In the genomic region with DNA sequence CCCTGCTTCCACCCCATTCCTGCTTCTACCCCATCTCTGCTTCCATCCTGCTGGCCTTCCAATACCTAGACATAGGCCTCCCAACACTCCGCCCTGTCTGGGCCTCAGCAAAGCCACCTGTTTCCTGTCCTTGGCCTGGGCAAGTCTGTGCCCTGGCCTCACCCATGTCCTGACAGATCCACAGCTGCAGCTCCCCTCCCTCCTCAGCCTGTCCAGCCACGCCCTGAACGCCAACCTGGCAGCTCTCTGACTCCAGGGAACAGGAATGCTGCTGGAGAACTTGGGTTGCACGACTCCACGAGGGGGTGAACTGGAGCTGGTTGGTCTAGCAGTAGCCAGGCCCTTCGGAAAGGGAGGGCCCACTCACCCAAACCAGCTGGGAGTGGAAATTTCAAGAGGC, we compare ENCODE assay signal across 9 mouse cellular contexts.
DNase-seq lines count a peak whose midpoint lies in the region; ATAC-seq and TF ChIP-seq lines count a peak whose summit lies in the region.
"Had no signal": no experiment of that assay in that cellular context is flagged by ENCODE, and none has a peak within 500 bp of the region (broad histone marks: within the 10 kb centered on the region; RNA-seq: fewer than 3 reads in every experiment).

No protein-coding gene starts in this region.

- H3K9me3 ChIP-seq in hindbrain, embryonic 14.5 days (ENCODE audit: control insufficient read depth, low read length), result no peaks in the 10 kb centered on the region
- H3K9me3 ChIP-seq in hindbrain, embryonic 11.5 days (ENCODE audit: control insufficient read depth, low read length), result no peaks in the 10 kb centered on the region
- H3K9me3 ChIP-seq in heart, postnatal 0 days (replicated peaks; ENCODE audit: control insufficient read depth, low read length), result no peaks in the 10 kb centered on the region
- H3K9me3 ChIP-seq: heart, embryonic 13.5 days had no signal

- H3K4me1 ChIP-seq in hindbrain, embryonic 14.5 days (replicated peaks; ENCODE audit: control insufficient read depth, insufficient read depth, low read length), result no peaks in the 10 kb centered on the region
- no peaks in the 10 kb centered on the region for H3K4me1 ChIP-seq in hindbrain, embryonic 11.5 days (replicated peaks; ENCODE audit: control insufficient read depth, insufficient read depth, low read length)
- peaks cover 36% of the 10 kb centered on the region for H3K4me1 ChIP-seq in heart, postnatal 0 days (ENCODE audit: control insufficient read depth, insufficient read depth)

- no peaks in the 10 kb centered on the region for H3K36me3 ChIP-seq in hindbrain, embryonic 14.5 days (replicated peaks; ENCODE audit: control insufficient read depth, insufficient read depth)
- H3K36me3 ChIP-seq in hindbrain, embryonic 11.5 days (ENCODE audit: control insufficient read depth, insufficient read depth, low read length), result no peaks in the 10 kb centered on the region
- no peaks in the 10 kb centered on the region for H3K36me3 ChIP-seq in heart, postnatal 0 days (replicated peaks; ENCODE audit: control insufficient read depth, insufficient read depth, low read length)
- H3K36me3 ChIP-seq: heart, embryonic 13.5 days had no signal

- no peak for TF ChIP-seq EP300 in heart, postnatal 0 days (IDR thresholded peaks at IDR 0.05; ENCODE audit: low read depth)

- no peak overlapping the region for H3K9ac ChIP-seq in hindbrain, embryonic 14.5 days
- H3K9ac ChIP-seq in hindbrain, embryonic 11.5 days (ENCODE audit: low read depth, low read length), result no peak overlapping the region
- no peak overlapping the region for H3K9ac ChIP-seq in heart, postnatal 0 days (replicated peaks; ENCODE audit: low read depth, low read length)
- H3K9ac ChIP-seq: heart, embryonic 13.5 days had no signal

- 69% methylated on average over 6 of the region's 6 CpGs for WGBS in hindbrain, embryonic 14.5 days
- 70% methylated on average over 6 of the region's 6 CpGs for WGBS in hindbrain, embryonic 11.5 days
- 33% methylated on average over 6 of the region's 6 CpGs for WGBS in heart, postnatal 0 days

- H3K27ac ChIP-seq in hindbrain, embryonic 14.5 days, result no peak overlapping the region
- H3K27ac ChIP-seq in hindbrain, embryonic 11.5 days (ENCODE audit: low read depth, low read length), result no peak overlapping the region
- H3K27ac ChIP-seq in heart, postnatal 0 days (ENCODE audit: low read depth), result 0 out of 2 replicates have a peak overlapping the region, but pooled peaks have one; percentile 0
- H3K27ac ChIP-seq: heart, embryonic 13.5 days had no signal

- DNase-seq in hindbrain, embryonic 14.5 days (ENCODE audit: low spot score), result no peak
- DNase-seq in hindbrain, embryonic 11.5 days (ENCODE audit: low spot score), result no peak
- DNase-seq in heart, postnatal 0 days (ENCODE audit: low spot score), result peak; percentile 67
- DNase-seq in liver, result peak; percentile 35
- peak; percentile 87 for DNase-seq in urinary bladder, postnatal 14 days (ENCODE audit: low spot score)
- DNase-seq in T-cell, adult 2 months (ENCODE audit: low spot score), result no peak
- DNase-seq in spleen, postnatal 10 days (ENCODE audit: low spot score in 2 of 2), result no peak
- no peak for DNase-seq in layer of hippocampus, adult 9-11 months

- H3K4me3 ChIP-seq in hindbrain, embryonic 14.5 days (replicated peaks; ENCODE audit: low read length), result no peak overlapping the region
- no peak overlapping the region for H3K4me3 ChIP-seq in hindbrain, embryonic 11.5 days (ENCODE audit: low read depth, low read length)
- no peak overlapping the region for H3K4me3 ChIP-seq in heart, postnatal 0 days (ENCODE audit: low read depth, low read length)
- H3K4me3 ChIP-seq: heart, embryonic 13.5 days had no signal

- H3K27me3 ChIP-seq in hindbrain, embryonic 14.5 days (ENCODE audit: control insufficient read depth, insufficient read depth, low read length), result no peaks in the 10 kb centered on the region
- H3K27me3 ChIP-seq in hindbrain, embryonic 11.5 days (ENCODE audit: control insufficient read depth, insufficient read depth, low read length), result no peaks in the 10 kb centered on the region
- H3K27me3 ChIP-seq in heart, postnatal 0 days (ENCODE audit: control insufficient read depth, insufficient read depth, low read length), result no peaks in the 10 kb centered on the region
- H3K27me3 ChIP-seq: heart, embryonic 13.5 days had no signal

- TF ChIP-seq CTCF in heart, postnatal 0 days (IDR thresholded peaks at IDR 0.05; ENCODE audit: low read depth), result peak; percentile 35; the same call in 1 of the 2 replicates

- no peak overlapping the region for H3K4me2 ChIP-seq in hindbrain, embryonic 14.5 days (replicated peaks)
- H3K4me2 ChIP-seq in hindbrain, embryonic 11.5 days (replicated peaks; ENCODE audit: low read depth, low read length), result no peak overlapping the region
- H3K4me2 ChIP-seq in heart, postnatal 0 days (ENCODE audit: low read depth, low read length), result no peak overlapping the region
- H3K4me2 ChIP-seq: heart, embryonic 13.5 days had no signal

- 0 out of 2 replicates have a peak, but pooled peaks have one; percentile 17 for ATAC-seq in hindbrain, embryonic 14.5 days (ENCODE audit: low FRiP score)
- ATAC-seq in hindbrain, embryonic 11.5 days (ENCODE audit: low FRiP score), result no peak
- peak; percentile 87 for ATAC-seq in heart, postnatal 0 days (ENCODE audit: insufficient read depth, low read depth)

Comparison
In these comparisons a context has a peak if more than half of its experiments do, and no peak if none do; other contexts are left out.
1. DNase-seq: peak in heart, postnatal 0 days (single experiment), liver (single experiment) and urinary bladder, postnatal 14 days (single experiment); none in hindbrain, embryonic 14.5 days (single experiment), hindbrain, embryonic 11.5 days (single experiment), T-cell, adult 2 months (single experiment), spleen, postnatal 10 days (0 of 2) and layer of hippocampus, adult 9-11 months (single experiment).